Comparison of ENCODE assay signal across 16 mouse cellular contexts in the genomic region with DNA sequence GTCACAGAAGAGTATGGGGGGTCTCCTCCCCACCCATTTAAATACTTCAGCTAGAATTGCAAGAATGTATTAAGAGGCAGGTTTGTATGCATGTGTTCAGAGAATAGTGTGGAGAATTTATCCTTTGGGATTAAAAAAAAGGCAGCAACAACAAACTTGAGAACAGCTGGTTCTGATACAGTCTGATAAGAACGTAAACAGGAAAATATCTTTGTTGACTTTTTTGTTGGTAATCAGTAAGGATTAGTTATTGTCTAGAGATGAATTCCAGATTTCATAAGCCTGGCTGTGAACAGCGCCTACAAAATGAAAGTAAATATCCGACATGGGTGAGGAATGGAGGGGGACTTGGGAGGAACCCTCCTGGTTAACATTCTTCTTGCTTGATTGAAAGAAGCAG.
DNase-seq lines count a peak whose midpoint lies in the region; ATAC-seq and TF ChIP-seq lines count a peak whose summit lies in the region.
"Had no signal": no experiment of that assay in that cellular context is flagged by ENCODE, and none has a peak within 500 bp of the region (broad histone marks: within the 10 kb centered on the region; RNA-seq: fewer than 3 reads in every experiment).

No protein-coding gene starts in this region.

- peak overlapping the region; percentile 17 for H3K4me2 ChIP-seq in heart, embryonic 14.5 days (ENCODE audit: low read length)
- peak overlapping the region; percentile 63 for H3K4me2 ChIP-seq in myocyte (ENCODE audit: low read depth)
- H3K4me2 ChIP-seq: forebrain, embryonic 13.5 days; midbrain, embryonic 13.5 days; neural tube, embryonic 15.5 days had no signal

- H3K27me3 ChIP-seq in heart, embryonic 14.5 days (ENCODE audit: control insufficient read depth, insufficient read depth, low read length) = no peaks in the 10 kb centered on the region
- H3K27me3 ChIP-seq in MEL (ENCODE audit: control insufficient read depth in 1 of 2, insufficient read depth in 2 of 2, low read length in 2 of 2) (peaks cover 4 to 13% of the 10 kb centered on the region in 2 experiments; a peak in 3 of 4 replicates), myocyte (ENCODE audit: control insufficient read depth, insufficient read depth, insufficient read length) (peaks cover 17% of the 10 kb centered on the region)
- H3K27me3 ChIP-seq: forebrain, embryonic 13.5 days; neural tube, embryonic 15.5 days had no signal

- no peak overlapping the region for H3K9ac ChIP-seq in heart, embryonic 14.5 days (ENCODE audit: low read length)
- H3K9ac ChIP-seq in MEL (ENCODE audit: control insufficient read depth, low read depth, low read length, poor library complexity, severe bottlenecking) = 0 out of 2 replicates have a peak overlapping the region, but pooled peaks have one; percentile 22
- H3K9ac ChIP-seq: forebrain, embryonic 13.5 days; midbrain, embryonic 13.5 days; neural tube, embryonic 15.5 days had no signal

- no peak for ATAC-seq in heart, embryonic 14.5 days (ENCODE audit: insufficient number of reproducible peaks, insufficient read depth, low FRiP score, low read depth)
- ATAC-seq: forebrain, embryonic 13.5 days; midbrain, embryonic 13.5 days had no signal

- no peak overlapping the region for H3K4me3 ChIP-seq in heart, embryonic 14.5 days (ENCODE audit: control insufficient read depth in 1 of 2, insufficient read depth in 1 of 2, low read depth in 1 of 2, low read length in 2 of 2)
- H3K4me3 ChIP-seq in lung, adult 2 months (replicated peaks; ENCODE audit: extremely low read depth, low read depth, low read length) = peak overlapping the region; percentile 15
- H3K4me3 ChIP-seq in MEL (ENCODE audit: control insufficient read depth in 1 of 2, insufficient read depth in 1 of 2, low read depth in 2 of 2, low read length in 2 of 2) (peak overlapping the region; percentile 50 to 57), myocyte (no peak overlapping the region)
- H3K4me3 ChIP-seq: forebrain, embryonic 13.5 days; hindbrain, embryonic 10.5 days; layer of hippocampus, adult 2 months; midbrain, embryonic 13.5 days; neural tube, embryonic 15.5 days had no signal

- H3ac ChIP-seq in myocyte (ENCODE audit: control insufficient read depth, insufficient read length) = no peak overlapping the region

- H3K27ac ChIP-seq in heart, embryonic 14.5 days (replicated peaks in 1 of 2; ENCODE audit: control insufficient read depth in 1 of 2, insufficient read depth in 1 of 2, low read depth in 2 of 2, low read length in 2 of 2) = no peak overlapping the region
- H3K27ac ChIP-seq in MEL (ENCODE audit: control insufficient read depth, low read depth, low read length) = no peak overlapping the region
- H3K27ac ChIP-seq: forebrain, embryonic 13.5 days; hindbrain, embryonic 10.5 days; layer of hippocampus, adult 2 months; midbrain, embryonic 13.5 days; neural tube, embryonic 15.5 days had no signal

- WGBS in heart, embryonic 14.5 days = 63% methylated on average over 3 of the region's 3 CpGs
- WGBS in lung, adult 2 months = 35% methylated on average over 3 of the region's 3 CpGs

- no peak for TF ChIP-seq RAD21 in MEL (IDR thresholded peaks at IDR 0.05; ENCODE audit: low read depth, low read length)

- no peaks in the 10 kb centered on the region for H3K36me3 ChIP-seq in heart, embryonic 14.5 days (ENCODE audit: control insufficient read depth, insufficient read depth, low read length)
- H3K36me3 ChIP-seq in MEL (ENCODE audit: control insufficient read depth in 1 of 2, insufficient read depth in 2 of 2, low read length in 2 of 2) (no peaks in the 10 kb centered on the region), myocyte (ENCODE audit: control insufficient read depth, insufficient read depth) (no peaks in the 10 kb centered on the region)
- H3K36me3 ChIP-seq: hindbrain, embryonic 10.5 days; midbrain, embryonic 13.5 days; neural tube, embryonic 15.5 days had no signal

- H3K9me3 ChIP-seq in heart, embryonic 14.5 days (ENCODE audit: control insufficient read depth, low read length) = no peaks in the 10 kb centered on the region
- no peaks in the 10 kb centered on the region for H3K9me3 ChIP-seq in MEL (replicated peaks; ENCODE audit: insufficient read depth, low read length)
- H3K9me3 ChIP-seq: forebrain, embryonic 13.5 days; hindbrain, embryonic 10.5 days; midbrain, embryonic 13.5 days; neural tube, embryonic 15.5 days had no signal

- DNase-seq in heart, adult 18-20 months = no peak
- DNase-seq in lung, adult 2 months = no peak
- DNase-seq in lung, adult 18-20 months = no peak
- peak; percentile 19 for DNase-seq in MEL (ENCODE audit: low read depth, low spot score)
- no peak for DNase-seq in left cerebral cortex, adult 18-20 months (ENCODE audit: low spot score in 2 of 2)
- DNase-seq: cerebellum, postnatal 10 days; kidney, adult 8-10 months; left cerebral cortex, postnatal 4 days; right cerebral cortex, postnatal 25 days had no signal

- TF ChIP-seq POLR2A in lung, adult 2 months (IDR thresholded peaks at IDR 0.05; ENCODE audit: borderline replicate concordance, extremely low read depth, low read depth, low read length) = no peak
- TF ChIP-seq POLR2A in MEL (IDR thresholded peaks at IDR 0.05; ENCODE audit: control insufficient read depth in 1 of 2, insufficient read depth in 1 of 2, low read depth in 1 of 2, low read length in 2 of 2, poor library complexity in 1 of 2) = no peak
- no peak for TF ChIP-seq POLR2A in myocyte (IDR thresholded peaks at IDR 0.05; ENCODE audit: insufficient read length, low read depth)

- TF ChIP-seq CTCF in lung, adult 2 months (IDR thresholded peaks at IDR 0.05; ENCODE audit: insufficient read depth, low read length) = no peak
- no peak for TF ChIP-seq CTCF in MEL (IDR thresholded peaks at IDR 0.05 in 2 of 3, conservative IDR thresholded peaks at IDR 0.05 in 1 of 3; ENCODE audit: control insufficient read depth in 1 of 3, insufficient read depth in 1 of 3, low read depth in 2 of 3, low read length in 3 of 3, poor library complexity in 1 of 3, severe bottlenecking in 1 of 3)

- H3K79me2 ChIP-seq in MEL (ENCODE audit: control insufficient read depth, insufficient read depth, low read length, poor library complexity) (no peaks in the 10 kb centered on the region), myocyte (ENCODE audit: control insufficient read depth, insufficient read depth) (no peaks in the 10 kb centered on the region)

- no peak for TF ChIP-seq EP300 in MEL (IDR thresholded peaks at IDR 0.05; ENCODE audit: low read depth in 1 of 2, low read length in 2 of 2)

- no peaks in the 10 kb centered on the region; a peak in 1 of 4 replicates for H3K4me1 ChIP-seq in heart, embryonic 14.5 days (ENCODE audit: control insufficient read depth in 2 of 2, insufficient read depth in 2 of 2, low read length in 2 of 2)
- no peaks in the 10 kb centered on the region; the same call in none of the 2 replicates for H3K4me1 ChIP-seq in lung, adult 2 months (ENCODE audit: control insufficient read depth, insufficient read depth, low read length)
- H3K4me1 ChIP-seq in MEL (ENCODE audit: control insufficient read depth in 1 of 2, insufficient read depth in 2 of 2, low read length in 2 of 2) = peaks cover 0 to 4% of the 10 kb centered on the region in 2 experiments; a peak in 1 of 4 replicates
- H3K4me1 ChIP-seq: forebrain, embryonic 13.5 days; hindbrain, embryonic 10.5 days; midbrain, embryonic 13.5 days had no signal

TF ChIP-seq in MEL, 35 proteins besides CTCF, POLR2A, EP300 and RAD21:
- TF ChIP-seq ZNF384 (IDR thresholded peaks at IDR 0.05; ENCODE audit: low read depth, low read length) = no peak
- TF ChIP-seq JUND (IDR thresholded peaks at IDR 0.05; ENCODE audit: low read depth, low read length) = no peak
- no peak for TF ChIP-seq GATA1 (IDR thresholded peaks at IDR 0.05; ENCODE audit: low read depth, low read length)

TF ChIP-seq in myocyte, 11 proteins besides CTCF, POLR2A, EP300 and RAD21:
- no peak for TF ChIP-seq SRF (IDR thresholded peaks at IDR 0.05; ENCODE audit: control insufficient read depth, insufficient read length, low read depth)
- TF ChIP-seq TCF3 (IDR thresholded peaks at IDR 0.05; ENCODE audit: insufficient read length, low read depth) = no peak
- TF ChIP-seq MYOD1 (IDR thresholded peaks at IDR 0.05; ENCODE audit: control insufficient read depth in 1 of 3, insufficient read length in 2 of 3, low read depth in 2 of 3) = no peak
- no peak for TF ChIP-seq E2F4 (IDR thresholded peaks at IDR 0.05; ENCODE audit: insufficient read depth)
TF ChIP-seq in myocyte: peak in this region for 0.

Comparison
In these comparisons a context has a peak if more than half of its experiments do, and no peak if none do; other contexts are left out.
1. H3K4me3 ChIP-seq: peak in lung, adult 2 months (single experiment) and MEL (2 of 2); none in heart, embryonic 14.5 days (0 of 2) and myocyte (single experiment).